Mouse (Mus musculus) testis, postnatal 14 days (tissue): ENCODE data around the gene Map4k2.

Experiments used
- DNase-seq: peaks from one replicate; pipeline ENCODE4 v3.0.0; 2021; ENCODE audit warnings: low spot score

The Map4k2 gene

GRCm38 (mm10) chr19:6380411-6381166 lies 39.7 kb downstream of the Map4k2 start:
- DNase-seq: no peak

- no peak for DNase-seq
Observed at GRCm38 (mm10) chr19:6381238-6381637, 40.3 kb downstream of the Map4k2 start.

GRCm38 (mm10) chr19:6382323-6382924 lies 41.5 kb downstream of the Map4k2 start:
- no peak for DNase-seq

GRCm38 (mm10) chr19:6383470-6383869 lies 42.5 kb downstream of the Map4k2 start:
- no peak for DNase-seq

GRCm38 (mm10) chr19:6384128-6384527 lies 43.2 kb downstream of the Map4k2 start, which contains the start of gene Pygm:
Gene Pygm, plus strand, starts transcription at chr19:6384399.
- peak; percentile 64 for DNase-seq

- DNase-seq: no peak
Observed at GRCm38 (mm10) chr19:6384954-6385353, 44.0 kb downstream of the Map4k2 start.

GRCm38 (mm10) chr19:6385419-6385818 lies 44.5 kb downstream of the Map4k2 start:
- no peak for DNase-seq

- no peak for DNase-seq
Observed at GRCm38 (mm10) chr19:6385821-6386220, 44.9 kb downstream of the Map4k2 start.

GRCm38 (mm10) chr19:6386234-6386633 lies 45.3 kb downstream of the Map4k2 start:
- no peak for DNase-seq

- DNase-seq: no peak
Observed at GRCm38 (mm10) chr19:6388006-6388405, 47.1 kb downstream of the Map4k2 start.

GRCm38 (mm10) chr19:6389803-6390202 lies 48.9 kb downstream of the Map4k2 start:
- no peak for DNase-seq

GRCm38 (mm10) chr19:6390251-6390650 lies 49.3 kb downstream of the Map4k2 start:
- DNase-seq: no peak

GRCm38 (mm10) chr19:6392743-6393393 lies 51.9 kb downstream of the Map4k2 start:
- no peak for DNase-seq

- no peak for DNase-seq
Observed at GRCm38 (mm10) chr19:6393637-6394036, 52.7 kb downstream of the Map4k2 start.

GRCm38 (mm10) chr19:6396237-6396636 lies 55.3 kb downstream of the Map4k2 start:
- DNase-seq: no peak

GRCm38 (mm10) chr19:6397582-6398249 lies 56.8 kb downstream of the Map4k2 start:
- DNase-seq: no peak

- DNase-seq: peak; percentile 66
Observed at GRCm38 (mm10) chr19:6398447-6399284, 57.7 kb downstream of the Map4k2 start.

- no peak for DNase-seq
Observed at GRCm38 (mm10) chr19:6399285-6400095, 58.6 kb downstream of the Map4k2 start, which contains the start of gene Rasgrp2. Gene Rasgrp2, plus strand, starts transcription at chr19:6399340.

- DNase-seq: no peak
Observed at GRCm38 (mm10) chr19:6400096-6401086, 59.5 kb downstream of the Map4k2 start.
